Mouse (Mus musculus) kidney, adult 8-10 months (tissue): ENCODE measurements around the gene Cyp3a13.
"Not testable (repeated sequence)": the region's sequence is repeated elsewhere in the genome, so short reads cannot be mapped to it uniquely, and the experiment has no call there.

ENCODE experiments used
- DNase-seq, 2 experiments: peaks; one replicate each; pipeline ENCODE4 v3.0.0; 2022

Cyp3a13 gene

DNA sequence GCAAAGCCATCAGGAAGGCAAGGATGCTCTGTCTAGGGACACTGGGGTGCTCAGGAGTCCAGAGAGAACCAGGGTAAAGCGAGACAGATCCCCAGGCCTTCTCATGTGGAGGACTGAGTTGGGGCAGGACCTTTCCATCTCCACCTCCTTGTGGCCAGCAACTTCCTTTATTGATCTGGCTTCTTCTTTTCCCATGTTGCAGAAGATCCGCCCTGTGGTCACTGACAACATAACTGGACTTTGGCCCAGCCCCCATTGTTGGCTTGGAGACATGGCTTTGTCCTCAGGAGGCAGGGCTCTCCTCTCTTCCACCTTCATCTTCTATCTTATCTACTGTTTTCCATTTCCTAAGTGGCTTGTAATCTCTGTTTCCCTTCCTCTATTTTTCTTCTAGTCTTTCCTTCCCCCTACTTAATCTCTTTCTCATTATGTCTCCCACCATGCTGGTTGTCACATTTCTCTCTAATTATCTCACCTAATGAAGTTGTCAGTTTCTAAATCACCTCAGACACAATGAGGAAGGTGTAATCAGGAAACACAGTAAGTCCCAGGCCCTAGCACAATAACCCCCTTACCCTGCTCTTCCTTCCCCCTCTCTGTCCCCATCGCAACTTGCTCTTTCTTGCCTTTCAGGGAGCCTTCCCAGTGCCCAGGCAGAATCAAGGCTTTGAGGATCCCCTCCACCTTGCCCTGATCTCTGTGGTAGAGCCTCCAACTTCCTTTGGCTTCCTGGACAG lies 49.6 kb downstream of the Cyp3a13 start, which contains the start of gene Pilrb2:
Gene Pilrb2 (minus strand): TSS at position 172 of the 737 bp plus-strand sequence.
- DNase-seq: not testable (repeated sequence)

DNA sequence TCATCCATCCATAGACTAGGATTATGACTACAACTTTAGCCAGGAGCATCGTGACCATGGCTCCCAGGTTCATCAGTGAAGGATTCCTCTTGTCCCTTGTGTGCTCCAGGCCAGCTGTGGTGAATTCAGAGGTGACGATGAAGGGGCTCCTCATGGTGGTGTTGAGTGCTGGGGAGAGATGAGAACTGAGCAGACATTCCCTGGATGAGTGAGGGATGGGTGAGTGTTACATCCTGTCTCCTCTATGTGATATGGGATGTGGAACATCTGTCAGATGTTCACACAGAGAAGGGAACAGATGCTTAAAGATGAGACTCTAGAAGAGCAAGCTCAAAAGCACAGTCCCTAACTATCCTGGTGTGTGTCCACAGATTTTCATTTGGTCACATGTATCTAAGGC lies 52.8 kb downstream of the Cyp3a13 start:
- DNase-seq: not testable (repeated sequence)

DNA sequence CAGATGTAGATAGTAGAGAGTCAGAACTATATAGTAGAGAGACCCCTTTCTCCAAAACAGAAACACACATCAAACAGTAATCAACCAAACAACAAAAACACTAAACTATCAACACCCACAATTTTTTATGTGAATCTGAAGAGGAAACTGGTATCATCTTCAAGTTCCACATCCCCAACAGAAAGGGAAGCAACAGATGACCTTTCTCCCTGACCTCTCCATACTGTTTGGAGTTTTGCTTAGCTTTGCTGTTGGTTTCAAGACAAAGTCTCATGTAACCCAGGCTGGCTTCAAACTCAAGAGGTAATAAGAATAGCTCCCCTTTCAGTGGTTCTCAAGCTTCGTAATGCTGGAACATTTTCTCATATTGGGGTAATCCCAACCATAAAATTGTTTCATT lies 57.4 kb downstream of the Cyp3a13 start:
- DNase-seq: not testable (repeated sequence)

DNA sequence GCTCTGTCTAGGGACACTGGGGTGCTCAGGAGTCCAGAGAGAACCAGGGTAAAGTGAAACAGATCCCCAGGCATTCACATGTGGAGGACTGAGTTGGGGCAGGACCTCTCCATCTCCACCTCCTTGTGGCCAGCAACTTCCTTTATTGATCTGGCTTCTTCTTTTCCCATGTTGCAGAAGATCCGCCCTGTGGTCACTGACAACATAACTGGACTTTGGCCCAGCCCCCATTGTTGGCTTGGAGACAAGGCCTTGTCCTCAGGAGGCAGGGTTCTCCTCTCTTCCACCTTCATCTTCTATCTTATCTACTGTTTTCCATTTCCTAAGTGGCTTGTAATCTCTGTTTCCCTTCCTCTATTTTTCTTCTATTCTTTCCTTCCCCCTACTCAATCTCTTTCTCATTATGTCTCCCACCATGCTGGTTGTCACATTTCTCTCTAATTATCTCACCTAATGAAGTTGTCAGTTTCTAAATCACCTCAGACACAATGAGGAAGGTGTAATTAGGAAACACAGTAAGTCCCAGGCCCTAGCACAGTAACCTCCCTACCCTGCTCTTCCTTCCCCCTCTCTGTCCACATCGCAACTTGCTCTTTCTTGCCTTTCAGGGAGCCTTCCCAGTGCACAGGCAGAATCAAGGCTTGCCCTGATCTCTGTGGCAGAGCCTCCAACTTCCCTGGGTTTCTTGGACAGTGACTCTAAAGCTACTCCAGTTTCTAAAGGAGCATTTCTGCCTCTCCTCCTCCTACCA lies 63.3 kb downstream of the Cyp3a13 start, which contains the start of gene Pilrb1:
Gene Pilrb1 (minus strand): TSS at position 147 of the 751 bp plus-strand sequence.
- not testable (repeated sequence) for DNase-seq

DNA sequence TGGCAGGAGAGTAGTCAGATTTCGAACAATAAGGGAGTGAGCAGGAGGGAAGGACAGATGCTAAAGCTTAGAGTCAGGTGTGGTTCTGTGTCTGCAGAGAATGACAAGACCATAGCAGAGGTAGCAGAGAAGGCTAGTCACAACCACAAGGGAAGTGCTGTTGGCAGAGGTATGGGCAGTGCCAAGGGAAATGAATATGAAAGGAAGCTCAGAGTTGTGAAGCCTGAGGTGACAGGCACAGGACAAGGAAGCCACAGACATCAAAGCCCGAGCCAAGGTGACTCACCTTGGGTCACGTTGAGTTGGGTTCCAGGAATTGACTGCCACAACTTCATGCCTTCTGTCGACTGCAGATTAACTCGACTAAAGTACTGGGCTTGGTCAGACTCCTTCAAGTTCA lies 64.5 kb downstream of the Cyp3a13 start:
- DNase-seq: not testable (repeated sequence)

DNA sequence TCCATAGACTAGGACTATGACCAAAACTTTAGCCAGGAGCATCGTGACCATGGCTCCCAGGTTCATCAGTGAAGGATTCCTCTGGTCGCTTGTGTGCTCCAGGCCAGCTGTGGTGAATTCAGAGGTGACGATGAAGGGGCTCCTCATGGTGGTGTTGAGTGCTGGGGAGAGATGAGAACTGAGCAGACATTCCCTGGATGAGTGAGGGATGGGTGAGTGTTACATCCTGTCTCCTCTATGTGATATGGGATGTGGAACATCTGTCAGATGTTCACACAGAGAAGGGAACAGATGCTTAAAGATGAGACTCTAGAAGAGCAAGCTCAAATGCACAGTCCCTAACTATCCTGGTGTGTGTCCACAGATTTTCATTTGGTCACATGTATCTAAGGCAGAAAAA lies 66.5 kb downstream of the Cyp3a13 start:
- DNase-seq: not testable (repeated sequence)

DNA sequence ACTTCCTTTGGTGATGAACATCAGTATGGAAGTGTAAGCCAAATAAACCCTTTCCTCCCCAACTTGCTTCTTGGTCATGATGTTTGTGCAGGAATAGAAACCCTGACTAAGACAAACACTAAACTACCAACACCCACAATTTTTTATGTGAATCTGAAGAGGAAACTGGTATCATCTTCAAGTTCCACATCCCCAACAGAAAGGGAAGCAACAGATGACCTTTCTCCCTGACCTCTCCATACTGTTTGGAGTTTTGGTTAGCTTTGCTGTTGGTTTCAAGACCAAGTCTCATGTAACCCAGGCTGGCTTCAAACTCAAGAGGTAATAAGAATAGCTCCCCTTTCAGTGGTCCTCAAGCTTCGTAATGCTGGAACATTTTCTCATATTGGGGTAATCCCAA lies 71.1 kb downstream of the Cyp3a13 start:
- DNase-seq: not testable (repeated sequence)
